Mouse (Mus musculus) liver, embryonic 14.5 days (tissue): ENCODE measurements at regions not wholly inside any gene's neighbourhood (a gene's known extent, or its start where the extent isn't known, plus 50 kb on each side); places are given as distances from the start of the nearest gene placed in this dataset.

Experiments
- CTCF ChIP-seq: IDR thresholded peaks from 2 replicates; pipeline ENCODE4 v1.5.1; 2016; ENCODE audit warnings: antibody characterized with exemption, low read depth, control low read depth
- EP300 ChIP-seq: IDR thresholded peaks from 2 replicates; pipeline ENCODE4 v1.6.1; 2016; ENCODE audit warnings: antibody characterized with exemption, low read depth

DNA sequence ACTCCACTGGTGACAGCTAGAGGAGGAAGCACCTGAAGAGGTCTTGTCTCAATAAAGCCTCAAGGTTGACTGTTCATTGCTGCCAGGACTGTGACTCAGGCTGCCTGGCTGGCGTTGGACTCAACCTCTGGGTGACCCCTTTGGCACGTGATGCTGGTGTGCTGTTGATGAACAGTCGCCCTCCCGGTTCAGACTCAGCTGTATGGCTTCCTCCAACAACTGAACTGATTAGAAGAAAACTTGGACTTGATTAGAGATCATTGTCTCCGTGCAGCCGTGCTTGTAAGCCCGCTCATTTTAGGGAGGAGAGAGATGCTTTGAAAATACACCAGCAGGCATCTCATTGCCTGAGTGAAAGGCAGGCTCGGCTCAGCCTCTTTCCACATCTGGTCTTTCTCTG lies 103.2 kb upstream of the Nxpe4 start:
- TF ChIP-seq CTCF (no peak), EP300 (no peak)
